ENCODE assay signal across 19 mouse cellular contexts in genomic region chr2:51008251-51008533, GRCm38 (mm10).
DNase-seq lines count a peak whose midpoint lies in the region; ATAC-seq and TF ChIP-seq lines count a peak whose summit lies in the region.
"Had no signal": no experiment of that assay in that cellular context is flagged by ENCODE, and none has a peak within 500 bp of the region (broad histone marks: within the 10 kb centered on the region; RNA-seq: fewer than 3 reads in every experiment).

No protein-coding gene starts in this region.

- no peaks in the 10 kb centered on the region for H3K9me3 ChIP-seq in forebrain, embryonic 11.5 days (ENCODE audit: control insufficient read depth, low read length)
- no peaks in the 10 kb centered on the region for H3K9me3 ChIP-seq in forebrain, embryonic 13.5 days (replicated peaks)
- no peaks in the 10 kb centered on the region for H3K9me3 ChIP-seq in midbrain, embryonic 11.5 days (ENCODE audit: control insufficient read depth, low read length)
- no peaks in the 10 kb centered on the region for H3K9me3 ChIP-seq in midbrain, embryonic 16.5 days (replicated peaks; ENCODE audit: control insufficient read depth, low read length, poor library complexity, severe bottlenecking)
- no peaks in the 10 kb centered on the region for H3K9me3 ChIP-seq in intestine, embryonic 14.5 days (ENCODE audit: control insufficient read depth, low read length)
- no peaks in the 10 kb centered on the region for H3K9me3 ChIP-seq in stomach, postnatal 0 days (ENCODE audit: control insufficient read depth, low read length)
- H3K9me3 ChIP-seq: embryonic facial prominence, embryonic 15.5 days; forebrain, embryonic 15.5 days; heart, embryonic 12.5 days; hindbrain, embryonic 15.5 days; limb, embryonic 12.5 days; liver, embryonic 15.5 days; lung, embryonic 15.5 days had no signal

- no peak overlapping the region for H3K4me3 ChIP-seq in forebrain, embryonic 11.5 days (ENCODE audit: low read depth, low read length)
- H3K4me3 ChIP-seq in forebrain, embryonic 13.5 days: no peak overlapping the region
- H3K4me3 ChIP-seq in midbrain, embryonic 11.5 days (ENCODE audit: low read depth, low read length): no peak overlapping the region
- H3K4me3 ChIP-seq in midbrain, embryonic 16.5 days (ENCODE audit: low read depth, low read length): no peak overlapping the region
- no peak overlapping the region for H3K4me3 ChIP-seq in intestine, embryonic 14.5 days (ENCODE audit: low read depth, low read length)
- no peak overlapping the region for H3K4me3 ChIP-seq in stomach, postnatal 0 days (ENCODE audit: low read depth, low read length)
- H3K4me3 ChIP-seq: embryonic facial prominence, embryonic 15.5 days; forebrain, embryonic 15.5 days; heart, adult 2 months; heart, embryonic 12.5 days; hindbrain, embryonic 15.5 days; limb, embryonic 12.5 days; liver, embryonic 15.5 days; lung, embryonic 15.5 days had no signal

- WGBS in forebrain, embryonic 11.5 days: 72% methylated on average over 2 of the region's 2 CpGs
- WGBS in forebrain, embryonic 13.5 days: 63% methylated on average over 2 of the region's 2 CpGs
- WGBS in midbrain, embryonic 11.5 days: 69% methylated on average over 2 of the region's 2 CpGs
- 42% methylated on average over 2 of the region's 2 CpGs for WGBS in midbrain, embryonic 16.5 days
- WGBS in intestine, embryonic 14.5 days: 63% methylated on average over 2 of the region's 2 CpGs
- WGBS in stomach, postnatal 0 days: 53% methylated on average over 2 of the region's 2 CpGs

- no peak for DNase-seq in forebrain, embryonic 11.5 days (ENCODE audit: low spot score)
- DNase-seq in midbrain, embryonic 11.5 days (ENCODE audit: low spot score, missing footprints): no peak
- DNase-seq in intestine, embryonic 14.5 days (ENCODE audit: low spot score): no peak
- peak; percentile 42 for DNase-seq in stomach, postnatal 0 days (ENCODE audit: low spot score)
- no peak for DNase-seq in embryo, embryonic 10 days (ENCODE audit: low spot score)
- DNase-seq: cerebellum, adult 9-10 months; cerebellum, postnatal 36 days; heart, adult 2 months; kidney, adult 11 months; kidney, postnatal 14 days had no signal

- ATAC-seq in forebrain, embryonic 11.5 days (replicated peaks; ENCODE audit: low FRiP score): peak; percentile 49; the same call in 1 of the 2 replicates
- ATAC-seq in forebrain, embryonic 13.5 days: no peak
- peak; percentile 72 for ATAC-seq in midbrain, embryonic 11.5 days (ENCODE audit: low FRiP score)
- no peak for ATAC-seq in midbrain, embryonic 16.5 days
- ATAC-seq in intestine, embryonic 14.5 days (replicated peaks; ENCODE audit: low FRiP score, low TSS enrichment, low read depth): 0 out of 2 replicates have a peak, but pooled peaks have one; percentile 23
- 0 out of 2 replicates have a peak, but pooled peaks have one; percentile 61 for ATAC-seq in stomach, postnatal 0 days (ENCODE audit: low FRiP score, low TSS enrichment)
- ATAC-seq: forebrain, embryonic 15.5 days had no signal

- no peak for TF ChIP-seq CTCF in stomach, postnatal 0 days (IDR thresholded peaks at IDR 0.05; ENCODE audit: low read depth)

- H3K4me1 ChIP-seq in forebrain, embryonic 11.5 days (replicated peaks; ENCODE audit: control insufficient read depth, insufficient read depth, low read length): 0 out of 2 replicates have a peak, but pooled peaks cover 2% of the 10 kb centered on the region
- peaks cover 13% of the 10 kb centered on the region for H3K4me1 ChIP-seq in forebrain, embryonic 13.5 days
- peaks cover 15% of the 10 kb centered on the region for H3K4me1 ChIP-seq in midbrain, embryonic 11.5 days (ENCODE audit: control insufficient read depth, insufficient read depth, low read length)
- H3K4me1 ChIP-seq in midbrain, embryonic 16.5 days (ENCODE audit: control insufficient read depth, insufficient read depth, low read length): peaks cover 6% of the 10 kb centered on the region
- no peaks in the 10 kb centered on the region for H3K4me1 ChIP-seq in intestine, embryonic 14.5 days (replicated peaks; ENCODE audit: control insufficient read depth, insufficient read depth, low read length)
- H3K4me1 ChIP-seq in stomach, postnatal 0 days (replicated peaks; ENCODE audit: control insufficient read depth, insufficient read depth): no peaks in the 10 kb centered on the region
- H3K4me1 ChIP-seq: forebrain, embryonic 15.5 days; heart, embryonic 12.5 days; hindbrain, embryonic 15.5 days; limb, embryonic 12.5 days; liver, embryonic 15.5 days; lung, embryonic 15.5 days had no signal

- H3K27me3 ChIP-seq in forebrain, embryonic 11.5 days (ENCODE audit: control insufficient read depth, insufficient read depth, low read length): no peaks in the 10 kb centered on the region
- no peaks in the 10 kb centered on the region for H3K27me3 ChIP-seq in forebrain, embryonic 13.5 days
- H3K27me3 ChIP-seq in midbrain, embryonic 11.5 days (ENCODE audit: control insufficient read depth, insufficient read depth, low read length): no peaks in the 10 kb centered on the region
- no peaks in the 10 kb centered on the region for H3K27me3 ChIP-seq in midbrain, embryonic 16.5 days (ENCODE audit: control insufficient read depth, insufficient read depth, low read depth, low read length)
- no peaks in the 10 kb centered on the region for H3K27me3 ChIP-seq in intestine, embryonic 14.5 days (replicated peaks; ENCODE audit: control insufficient read depth, insufficient read depth, low read length)
- H3K27me3 ChIP-seq in stomach, postnatal 0 days (ENCODE audit: control insufficient read depth, insufficient read depth, low read length): no peaks in the 10 kb centered on the region
- H3K27me3 ChIP-seq: embryonic facial prominence, embryonic 15.5 days; forebrain, embryonic 15.5 days; heart, embryonic 12.5 days; hindbrain, embryonic 15.5 days; limb, embryonic 12.5 days; liver, embryonic 15.5 days; lung, embryonic 15.5 days had no signal

- H3K27ac ChIP-seq in forebrain, embryonic 11.5 days (ENCODE audit: low read depth, low read length): no peak overlapping the region
- no peak overlapping the region for H3K27ac ChIP-seq in forebrain, embryonic 13.5 days
- peak overlapping the region; percentile 45 for H3K27ac ChIP-seq in midbrain, embryonic 11.5 days (ENCODE audit: low read depth, low read length)
- H3K27ac ChIP-seq in midbrain, embryonic 16.5 days (ENCODE audit: low read length): no peak overlapping the region
- no peak overlapping the region for H3K27ac ChIP-seq in intestine, embryonic 14.5 days (ENCODE audit: low read depth)
- no peak overlapping the region for H3K27ac ChIP-seq in stomach, postnatal 0 days (replicated peaks)
- H3K27ac ChIP-seq: embryonic facial prominence, embryonic 15.5 days; forebrain, embryonic 15.5 days; heart, adult 2 months; hindbrain, embryonic 15.5 days; limb, embryonic 12.5 days; liver, embryonic 15.5 days; lung, embryonic 15.5 days had no signal

- H3K36me3 ChIP-seq in forebrain, embryonic 11.5 days (ENCODE audit: control insufficient read depth, insufficient read depth, low read length): no peaks in the 10 kb centered on the region
- H3K36me3 ChIP-seq in forebrain, embryonic 13.5 days (ENCODE audit: poor library complexity, severe bottlenecking): no peaks in the 10 kb centered on the region
- H3K36me3 ChIP-seq in midbrain, embryonic 11.5 days (ENCODE audit: control insufficient read depth, insufficient read depth, low read length): no peaks in the 10 kb centered on the region
- H3K36me3 ChIP-seq in midbrain, embryonic 16.5 days (ENCODE audit: control insufficient read depth, insufficient read depth, low read length): no peaks in the 10 kb centered on the region
- H3K36me3 ChIP-seq in intestine, embryonic 14.5 days (ENCODE audit: control insufficient read depth, insufficient read depth, low read length): no peaks in the 10 kb centered on the region
- no peaks in the 10 kb centered on the region for H3K36me3 ChIP-seq in stomach, postnatal 0 days (ENCODE audit: control insufficient read depth, insufficient read depth, low read length)
- H3K36me3 ChIP-seq: embryonic facial prominence, embryonic 15.5 days; forebrain, embryonic 15.5 days; heart, embryonic 12.5 days; hindbrain, embryonic 15.5 days; limb, embryonic 12.5 days; liver, embryonic 15.5 days; lung, embryonic 15.5 days had no signal

- TF ChIP-seq EP300 in stomach, postnatal 0 days (optimal IDR thresholded peaks at IDR 0.05): no peak

- no peak overlapping the region for H3K4me2 ChIP-seq in forebrain, embryonic 11.5 days (ENCODE audit: low read depth, low read length, severe bottlenecking)
- H3K4me2 ChIP-seq in forebrain, embryonic 13.5 days: no peak overlapping the region
- H3K4me2 ChIP-seq in midbrain, embryonic 11.5 days: no peak overlapping the region
- no peak overlapping the region for H3K4me2 ChIP-seq in midbrain, embryonic 16.5 days (ENCODE audit: low read length)
- no peak overlapping the region for H3K4me2 ChIP-seq in intestine, embryonic 14.5 days (ENCODE audit: low read length)
- H3K4me2 ChIP-seq in stomach, postnatal 0 days (replicated peaks; ENCODE audit: low read depth): no peak overlapping the region
- H3K4me2 ChIP-seq: embryonic facial prominence, embryonic 15.5 days; forebrain, embryonic 15.5 days; heart, embryonic 12.5 days; hindbrain, embryonic 15.5 days; limb, embryonic 12.5 days; liver, embryonic 15.5 days; lung, embryonic 15.5 days had no signal

- no peak overlapping the region for H3K9ac ChIP-seq in forebrain, embryonic 11.5 days (ENCODE audit: low read length)
- no peak overlapping the region for H3K9ac ChIP-seq in forebrain, embryonic 13.5 days
- no peak overlapping the region for H3K9ac ChIP-seq in midbrain, embryonic 11.5 days (ENCODE audit: low read length)
- H3K9ac ChIP-seq in midbrain, embryonic 16.5 days (ENCODE audit: low read depth, low read length): no peak overlapping the region
- no peak overlapping the region for H3K9ac ChIP-seq in intestine, embryonic 14.5 days (ENCODE audit: low read length)
- H3K9ac ChIP-seq in stomach, postnatal 0 days (ENCODE audit: low read length): no peak overlapping the region
- H3K9ac ChIP-seq: embryonic facial prominence, embryonic 15.5 days; forebrain, embryonic 15.5 days; heart, embryonic 12.5 days; hindbrain, embryonic 15.5 days; limb, embryonic 12.5 days; liver, embryonic 15.5 days; lung, embryonic 15.5 days had no signal

Comparison
In these comparisons a context has a peak if more than half of its experiments do, and no peak if none do; other contexts are left out.
1. ATAC-seq: peak in forebrain, embryonic 11.5 days (single experiment), midbrain, embryonic 11.5 days (single experiment), intestine, embryonic 14.5 days (single experiment) and stomach, postnatal 0 days (single experiment); none in forebrain, embryonic 13.5 days (single experiment) and midbrain, embryonic 16.5 days (single experiment).